ENCODE assay signal across 20 mouse cellular contexts in the genomic region with DNA sequence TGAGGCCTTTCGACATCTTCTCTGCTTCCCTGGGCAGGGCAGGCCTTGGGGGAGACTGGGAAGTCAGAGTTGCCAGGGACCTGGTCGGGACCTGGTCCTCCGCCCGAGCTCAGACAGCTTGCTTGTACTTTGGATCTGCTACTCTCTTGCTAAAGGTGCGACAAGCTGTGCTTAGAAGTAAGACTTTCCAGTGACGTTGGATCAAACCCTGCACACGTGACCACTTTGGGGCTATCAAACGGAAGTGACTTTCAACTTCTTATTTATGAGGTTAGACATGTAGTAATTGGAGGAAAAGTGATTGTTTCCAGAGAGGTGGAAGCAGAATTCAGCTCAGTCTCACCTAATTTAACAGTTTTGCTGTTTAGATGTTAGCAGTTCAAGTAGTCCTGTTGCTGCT. TPM values are rescaled to one million over a fixed set of nuclear protein-coding genes. Genes with fewer than 3 reads are reported as not detected.
A peak's percentile ranks its signal among the peaks of the same experiment; 100 is the strongest.
DNase-seq lines count a peak whose midpoint lies in the region; ATAC-seq lines count a peak whose summit lies in the region.
"Had no signal": no experiment of that assay in that cellular context is flagged by ENCODE, and none has a peak within 500 bp of the region (broad histone marks: within the 10 kb centered on the region; RNA-seq: fewer than 3 reads in every experiment).

No protein-coding gene starts in this region.

- ATAC-seq in common myeloid progenitor, adult 5-6 weeks (replicated peaks; ENCODE audit: low read depth, poor library complexity, severe bottlenecking) = peak; percentile 59
- peak; percentile 47; the same call in 1 of the 2 replicates for ATAC-seq in megakaryocyte progenitor cell, adult 5-6 weeks (replicated peaks; ENCODE audit: poor library complexity)
- no peak for ATAC-seq in activated CD4-positive, CD25-positive, alpha-beta regulatory T cell, adult 4 months
- ATAC-seq: forebrain, embryonic 14.5 days; hindbrain, embryonic 16.5 days had no signal

- peak; percentile 83 for DNase-seq in heart, adult 11 months
- no peak for DNase-seq in heart, postnatal 25 days (ENCODE audit: low spot score)
- peak; percentile 33 for DNase-seq in CD4-positive helper T cell, adult 2 months (ENCODE audit: low read depth, low spot score)
- DNase-seq in right cerebral cortex, postnatal 4 days = no peak
- DNase-seq in B cell, adult 2 months = no peak
- DNase-seq: adrenal gland, adult 2 months; adrenal gland, postnatal 25 days; cerebellum, adult 18-20 months; cerebellum, adult 9-11 months; cerebellum, postnatal 36 days; embryo, embryonic 11 days; gastrocnemius, postnatal 14 days; heart, adult 18-20 months; heart, postnatal 36 days; kidney, adult 11 months had no signal

- intact Hi-C loops in heart, postnatal 25 days (cut with DNase I) = loop anchor here (10.0 kb wide), 1 partner anchor 182 kb away; a partner anchor contains a TSS

RNA-seq across cellular contexts. Expression of a gene that starts 7.1 kb away (rescaled TPM):
- 100 to 1,000 TPM; 271 to 291 TPM for total RNA-seq in heart, postnatal 25 days (2021)
- 49.6 and 66.9 TPM in 2 replicates for total RNA-seq in common myeloid progenitor, adult 5-6 weeks (2017)
- 76.0 and 84.5 TPM in 2 replicates for total RNA-seq in megakaryocyte progenitor cell, adult 5-6 weeks (2015)
- total RNA-seq in megakaryocyte progenitor cell, adult 5-6 weeks (2017) = 57.9 and 61.8 TPM in 2 replicates
- polyA plus RNA-seq in activated CD4-positive, CD25-positive, alpha-beta regulatory T cell, adult 4 months (2017; shearing (Covaris generic)) = under 1 TPM; 0.42 to 0.55 TPM

Comparison
In these comparisons a context has a peak if more than half of its experiments do, and no peak if none do; other contexts are left out.
1. DNase-seq: peak in heart, adult 11 months (single experiment) and CD4-positive helper T cell, adult 2 months (single experiment); none in heart, postnatal 25 days (single experiment), right cerebral cortex, postnatal 4 days (single experiment) and B cell, adult 2 months (0 of 2).